Mouse (Mus musculus) neural tube, embryonic 10.5 days (tissue): ENCODE results near the gene Npw.
A peak's percentile ranks its signal among the peaks of the same experiment; 100 is the strongest.
"Not testable (repeated sequence)": the region's sequence is repeated elsewhere in the genome, so short reads cannot be mapped to it uniquely, and the experiment has no call there.

Experiments
- DNase-seq: peaks from one replicate; pipeline ENCODE4 v3.0.0-alpha.2; 2017; ENCODE audit warnings: low spot score; ENCODE audit errors: extremely low spot score

Gene Npw

DNA sequence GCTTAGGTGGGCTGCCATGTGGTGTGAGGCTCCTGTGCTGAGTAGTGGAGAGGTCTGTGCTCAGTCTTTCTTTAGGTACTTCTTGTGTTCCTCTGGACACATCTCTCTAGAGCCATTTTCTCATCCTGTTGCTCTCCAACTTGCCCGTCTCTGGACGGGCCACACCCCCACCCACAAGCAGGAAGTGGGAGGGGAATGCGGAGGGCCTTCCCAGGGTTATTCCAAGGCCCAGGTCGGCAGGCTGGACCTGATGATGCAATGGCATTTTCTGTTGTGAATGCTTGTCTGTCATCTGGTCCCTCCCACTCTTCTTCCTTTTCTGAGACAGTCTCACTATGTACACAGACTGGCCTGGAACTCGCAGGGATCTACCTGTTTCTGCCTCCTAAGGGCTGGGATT lies 13.9 kb upstream of the Npw start:
- DNase-seq: no peak

DNA sequence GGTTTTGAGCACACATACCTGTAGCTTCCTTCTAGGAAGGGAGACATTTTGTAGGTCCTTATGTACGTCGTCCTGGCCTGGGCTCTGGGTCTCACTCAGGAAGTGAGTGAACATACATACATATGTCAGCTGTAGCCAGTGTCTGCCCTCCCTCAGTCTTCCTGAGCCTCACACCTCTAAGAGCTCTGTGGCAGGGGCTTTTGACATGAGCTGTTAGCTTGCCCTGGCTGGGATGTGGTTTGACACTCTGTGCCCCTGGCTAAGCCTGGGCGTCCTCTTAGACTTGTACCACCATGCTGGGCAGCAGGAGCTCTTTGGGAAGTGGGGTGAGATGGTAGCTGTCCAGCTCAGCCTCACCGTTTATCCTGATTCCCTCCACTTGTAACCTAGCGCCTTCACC lies 13.1 kb upstream of the Npw start:
- no peak for DNase-seq

DNA sequence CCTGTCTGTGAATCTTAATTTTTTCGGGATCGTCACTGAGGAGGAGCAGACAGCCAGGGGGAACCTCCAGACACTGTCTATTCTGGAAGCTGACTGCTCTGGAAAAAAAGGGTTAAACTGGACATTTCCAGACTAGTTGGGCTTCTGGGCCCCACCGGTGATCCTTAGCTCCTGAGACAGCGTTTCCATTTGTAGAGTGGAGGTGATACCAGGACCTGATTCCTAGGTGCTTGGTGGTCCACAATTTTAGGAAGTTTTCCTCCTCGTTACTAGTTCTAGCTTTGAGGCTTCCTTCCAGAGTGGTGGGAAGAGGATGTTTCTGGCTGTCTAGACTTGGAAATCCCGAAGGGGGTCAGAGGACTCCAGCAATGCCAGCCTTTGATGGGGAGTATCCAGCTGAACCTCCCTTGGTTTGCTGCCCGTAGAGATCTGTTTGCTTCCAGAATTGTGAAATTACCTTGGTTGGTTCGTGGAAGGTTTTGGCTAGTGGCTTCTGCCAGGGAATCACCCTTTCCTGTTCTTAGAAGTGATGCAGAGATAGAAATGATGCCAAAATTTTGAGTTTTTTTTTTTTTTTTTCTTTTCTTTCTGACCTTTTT lies 12.1 kb upstream of the Npw start:
- DNase-seq: no peak

DNA sequence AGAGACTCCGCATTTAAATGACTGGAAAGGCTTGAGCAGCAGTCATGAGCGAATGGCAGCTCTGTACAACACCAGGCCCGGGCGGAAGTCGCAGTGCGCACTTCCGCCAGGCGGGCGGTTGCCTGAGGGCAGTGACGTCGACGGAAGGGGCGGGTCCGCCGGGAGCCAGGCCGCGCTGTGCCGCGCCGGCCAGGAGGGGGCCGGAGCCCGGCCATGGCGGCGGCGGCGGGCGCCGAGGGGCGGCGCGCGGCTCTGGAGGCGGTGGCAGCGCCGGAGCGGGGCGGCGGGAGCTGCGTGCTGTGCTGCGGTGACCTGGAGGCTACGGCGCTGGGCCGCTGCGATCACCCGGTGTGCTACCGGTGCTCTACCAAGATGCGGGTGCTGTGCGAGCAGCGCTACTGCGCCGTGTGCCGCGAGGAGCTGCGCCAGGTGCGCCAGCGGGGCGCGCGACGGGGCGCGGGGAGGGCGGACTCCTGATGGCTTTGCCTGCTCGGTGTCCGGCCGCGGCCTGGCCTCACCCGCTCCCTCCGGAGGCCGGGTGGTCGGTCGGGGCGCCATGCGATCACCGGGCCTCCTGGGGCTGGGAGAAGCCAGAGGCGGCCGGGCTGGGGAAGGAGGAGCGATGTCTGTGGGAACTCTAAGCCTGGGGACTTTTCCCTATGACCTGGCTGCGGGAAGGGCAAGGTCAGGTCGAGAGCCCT lies 11.4 kb upstream of the Npw start, which contains the start of gene Zfp598:
Gene Zfp598, plus strand, starts transcription at position 143 of the 701 bp plus-strand sequence.
- DNase-seq: peak; percentile 94

DNA sequence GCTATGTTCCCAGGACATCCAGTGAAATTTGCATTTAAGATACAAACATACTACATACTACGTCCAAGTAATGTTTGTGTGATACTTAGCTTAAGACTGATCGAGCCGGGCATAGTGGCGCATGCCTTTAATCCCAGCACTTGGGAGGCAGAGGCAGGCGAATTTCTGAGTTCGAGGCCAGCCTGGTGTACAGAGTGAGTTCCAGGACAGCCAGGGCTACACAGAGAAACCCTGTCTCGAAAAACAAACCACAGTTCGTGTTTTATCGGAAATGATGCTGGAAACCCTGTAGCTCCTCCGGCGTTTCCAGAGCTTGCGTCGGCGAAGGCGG lies 10.9 kb upstream of the Npw start:
- not testable (repeated sequence) for DNase-seq

DNA sequence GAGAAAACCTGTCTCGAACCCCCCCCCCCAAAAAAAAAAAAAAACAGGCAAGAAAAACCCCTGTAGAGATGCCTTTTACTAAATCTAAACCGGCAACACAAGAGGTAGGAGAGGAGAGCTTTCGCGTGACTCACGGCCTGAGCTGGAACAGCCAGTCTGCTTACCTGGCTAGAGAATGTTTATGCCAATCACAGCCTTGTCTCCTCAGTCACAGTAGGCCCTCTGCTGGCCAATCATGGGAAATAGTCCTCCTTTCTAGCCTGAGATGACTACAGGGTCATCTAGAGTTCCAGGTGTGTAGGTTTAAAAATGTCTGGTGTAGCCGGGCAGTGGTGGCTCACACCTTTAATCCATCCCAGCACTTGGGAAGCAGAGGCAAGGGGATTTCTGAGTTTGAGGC lies 9.2 kb upstream of the Npw start:
- DNase-seq: no peak

DNA sequence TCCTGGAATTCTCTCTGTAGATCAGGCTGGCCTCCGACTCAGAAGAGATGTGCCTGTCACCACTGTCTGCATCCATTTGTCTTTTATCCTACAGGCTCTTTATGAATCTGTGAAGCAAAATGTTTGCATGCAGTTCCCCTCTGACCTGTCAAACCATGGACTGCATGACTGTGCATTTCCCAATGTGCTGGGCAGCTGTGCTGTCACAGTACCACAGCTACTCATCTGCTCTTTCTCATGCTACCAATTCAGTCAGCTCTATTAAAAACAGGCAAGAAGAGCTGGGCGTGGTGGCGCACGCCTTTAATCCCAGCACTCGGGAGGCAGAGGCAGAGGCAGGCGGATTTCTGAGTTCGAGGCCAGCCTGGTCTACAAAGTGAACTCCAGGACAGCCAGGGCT lies 8.8 kb upstream of the Npw start:
- DNase-seq: not testable (repeated sequence)

DNA sequence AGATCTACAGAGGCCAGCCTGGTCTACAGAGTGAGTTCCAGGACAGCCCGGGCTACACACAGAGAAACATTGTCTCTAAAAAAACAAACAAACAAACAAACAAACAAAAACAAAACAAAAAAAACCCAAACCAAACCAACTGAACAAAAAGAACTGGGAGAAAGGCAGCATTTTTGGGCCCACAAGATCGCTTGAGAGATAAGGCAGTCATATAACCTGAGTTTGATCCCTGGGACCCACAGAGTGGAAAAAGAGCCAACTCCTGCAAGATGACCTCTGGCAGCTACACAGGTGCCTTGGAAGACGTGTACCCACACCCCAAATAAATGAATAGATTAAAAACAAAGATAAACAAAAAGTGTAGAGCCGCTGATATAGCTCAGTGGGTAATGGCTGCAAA lies 3.3 kb downstream of the Npw start:
- no peak for DNase-seq

DNA sequence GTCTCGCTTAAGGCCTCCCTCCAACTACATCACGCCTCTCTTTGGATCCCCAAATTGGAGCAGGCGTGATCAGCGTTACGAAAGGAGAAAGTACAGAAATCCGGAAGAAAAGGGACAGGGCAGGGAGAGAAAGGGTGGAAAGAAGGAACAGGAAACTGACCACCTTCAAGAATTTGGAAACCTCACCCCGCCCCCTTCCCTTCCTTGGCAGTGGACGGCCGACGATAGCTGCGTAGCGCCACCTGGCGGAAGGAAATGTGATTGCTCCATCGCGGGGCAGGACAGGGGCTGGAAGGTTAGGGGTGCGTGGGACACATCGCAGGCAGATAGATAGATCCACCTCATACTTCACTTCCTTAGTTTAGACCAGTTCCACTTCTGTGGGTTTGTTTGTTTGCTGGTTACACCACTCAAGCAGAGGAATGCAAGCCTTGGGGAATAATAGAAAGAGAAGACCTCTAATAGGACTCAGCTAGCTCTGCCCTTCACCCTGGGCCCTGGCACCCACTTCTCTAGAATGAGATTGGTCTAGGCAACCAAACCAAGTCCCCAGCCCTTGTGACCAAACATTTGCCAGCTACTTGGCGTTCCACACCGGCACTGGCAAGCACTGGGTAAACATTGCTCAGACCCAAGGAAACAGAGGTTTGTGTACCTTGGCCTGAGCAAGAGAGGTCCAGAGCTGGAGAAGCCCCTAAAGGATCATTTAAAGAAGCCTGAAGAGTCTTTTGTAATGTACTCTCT lies 4.1 kb downstream of the Npw start:
- DNase-seq: peak; percentile 89

DNA sequence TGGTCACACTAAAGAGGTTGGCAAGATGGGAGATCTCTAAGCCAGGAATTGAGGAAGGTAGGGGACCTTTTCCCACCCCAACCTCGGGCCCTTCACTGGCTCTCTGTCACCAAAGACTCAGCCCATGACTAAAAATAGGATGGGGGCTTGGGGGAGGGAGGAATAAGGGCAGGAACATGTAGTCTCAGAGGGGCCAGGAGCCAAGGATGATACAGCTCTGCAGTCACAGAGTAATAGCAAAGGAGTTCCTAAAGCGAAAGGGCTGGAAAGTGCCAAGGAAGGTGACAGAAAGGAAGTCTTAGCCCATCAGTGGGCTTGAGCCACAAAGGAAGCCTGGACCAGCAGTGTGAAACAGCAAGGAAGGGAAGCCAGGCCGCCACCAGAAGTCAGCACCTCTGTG lies 6.4 kb downstream of the Npw start:
- no peak for DNase-seq

DNA sequence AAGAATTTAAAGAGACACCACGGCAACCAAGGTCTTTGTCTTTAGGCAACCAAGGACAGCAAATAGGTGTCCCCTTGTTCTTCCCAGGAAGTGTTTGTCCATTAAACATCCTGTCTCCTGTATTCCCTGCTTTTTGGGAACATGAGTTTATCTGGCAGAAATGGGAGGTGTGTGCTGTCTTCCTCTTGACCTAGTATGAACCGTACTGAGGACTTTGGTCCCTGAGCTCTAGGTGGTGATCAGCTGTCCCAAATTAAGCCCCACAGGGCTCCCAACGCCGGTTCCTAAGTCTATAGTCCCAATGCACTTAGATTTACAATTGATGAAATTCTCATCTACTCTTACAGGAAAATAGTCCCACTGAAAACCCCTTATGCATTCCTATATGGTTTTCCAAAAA lies 7.5 kb downstream of the Npw start:
- DNase-seq: no peak

DNA sequence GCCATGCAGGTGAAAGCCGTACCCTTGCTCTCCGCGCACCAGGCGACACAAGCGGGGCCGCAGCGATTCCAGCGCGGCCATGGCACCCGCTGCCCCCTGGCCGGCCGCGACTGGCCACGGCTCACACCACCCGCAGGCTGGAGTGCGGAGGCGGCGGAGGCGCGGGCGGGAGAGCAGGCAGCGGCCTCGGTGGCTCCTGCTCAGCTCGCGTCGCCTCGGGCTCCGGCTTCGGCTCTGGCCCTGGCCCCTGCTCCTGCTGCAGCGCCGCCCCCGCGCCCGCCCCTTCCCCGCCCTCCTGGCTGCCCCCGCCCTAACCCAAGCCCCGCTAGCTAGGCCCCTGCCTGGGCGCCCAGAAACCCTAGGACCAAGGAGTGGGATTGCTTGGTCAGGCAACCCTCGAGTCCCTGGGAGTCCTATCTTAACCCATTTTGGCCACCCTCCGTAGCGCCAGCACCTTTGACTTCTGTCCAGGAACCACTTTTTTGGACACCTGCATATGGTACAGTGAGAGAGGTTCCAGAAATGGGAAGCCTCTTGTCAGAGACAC lies 8.1 kb downstream of the Npw start, which contains the start of gene Slc9a3r2:
Gene Slc9a3r2, minus strand, starts transcription at position 258 of the 547 bp plus-strand sequence.
- DNase-seq: peak; percentile 72

DNA sequence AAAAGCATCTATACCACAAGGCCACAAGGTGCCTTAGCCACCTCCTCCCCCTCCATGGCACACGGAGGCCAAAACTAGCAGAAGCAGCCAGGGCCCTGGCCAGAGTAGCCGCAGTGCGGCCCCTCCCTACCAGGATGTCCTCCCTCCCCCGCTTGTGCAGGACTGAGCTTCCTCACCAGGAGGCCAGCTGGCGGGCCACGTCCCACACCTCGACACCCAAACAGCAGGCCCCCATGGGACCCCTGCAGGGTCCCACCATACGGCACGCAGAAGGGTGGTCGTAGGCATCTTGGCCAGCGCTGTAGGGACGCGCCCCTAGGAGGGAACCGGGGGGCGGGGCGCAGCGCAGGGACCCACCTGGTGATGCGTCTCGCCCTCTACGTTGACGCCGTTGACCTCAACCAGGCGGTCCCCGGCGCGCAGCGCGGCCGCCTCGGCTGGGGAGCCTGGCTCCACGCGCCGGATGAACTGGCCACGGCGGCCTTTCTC lies 8.6 kb downstream of the Npw start:
- DNase-seq: no peak

DNA sequence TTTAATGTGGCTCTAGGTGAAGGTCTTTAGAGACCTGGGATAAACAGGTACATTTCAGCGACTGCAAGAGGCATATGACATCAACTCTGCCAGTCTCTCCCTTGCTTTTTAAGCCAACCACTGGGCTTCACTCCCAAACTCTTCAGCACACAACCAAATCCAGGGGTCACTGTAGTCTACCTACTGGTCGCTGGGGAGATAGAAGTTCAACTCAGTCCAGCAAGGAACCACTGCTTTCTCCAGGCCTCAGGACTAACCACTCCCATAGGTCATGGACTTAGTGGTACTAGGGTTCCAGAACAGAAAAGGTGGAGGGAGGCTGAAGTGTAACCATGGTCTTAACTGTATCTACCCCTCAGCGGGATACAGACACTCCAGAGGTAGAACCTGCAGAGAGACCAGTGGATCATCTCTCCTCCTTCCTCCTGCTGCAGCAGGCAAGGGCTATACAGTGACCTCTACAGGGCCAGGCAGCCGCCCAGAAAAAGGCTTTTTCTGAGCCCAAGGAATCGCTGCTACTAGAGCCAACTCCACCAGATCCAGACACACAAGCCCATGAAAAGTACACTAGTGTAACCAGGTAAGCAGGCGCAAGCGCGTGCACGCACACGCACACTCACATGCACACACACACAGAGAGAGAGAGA lies 9.4 kb downstream of the Npw start:
- DNase-seq: no peak

DNA sequence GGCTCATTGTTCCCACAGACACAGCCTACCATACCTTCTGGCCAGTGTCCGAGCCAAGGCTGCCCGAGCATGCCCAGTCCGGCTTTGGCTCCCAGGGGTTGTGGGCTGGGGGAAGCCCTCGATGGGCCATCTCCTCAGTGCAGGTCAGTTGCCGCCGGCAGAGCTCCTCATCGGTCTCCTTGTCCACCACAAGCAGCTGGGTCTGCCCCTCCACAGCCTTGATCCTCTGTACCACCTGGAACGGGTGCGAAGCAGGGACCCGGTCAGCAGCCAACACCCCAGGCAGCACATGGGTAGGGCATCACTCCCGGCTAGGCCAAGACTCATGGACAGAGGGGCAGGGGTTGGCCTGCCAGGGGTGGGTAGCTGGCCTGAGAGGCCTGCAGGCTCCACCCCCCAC lies 10.8 kb downstream of the Npw start:
- no peak for DNase-seq

DNA sequence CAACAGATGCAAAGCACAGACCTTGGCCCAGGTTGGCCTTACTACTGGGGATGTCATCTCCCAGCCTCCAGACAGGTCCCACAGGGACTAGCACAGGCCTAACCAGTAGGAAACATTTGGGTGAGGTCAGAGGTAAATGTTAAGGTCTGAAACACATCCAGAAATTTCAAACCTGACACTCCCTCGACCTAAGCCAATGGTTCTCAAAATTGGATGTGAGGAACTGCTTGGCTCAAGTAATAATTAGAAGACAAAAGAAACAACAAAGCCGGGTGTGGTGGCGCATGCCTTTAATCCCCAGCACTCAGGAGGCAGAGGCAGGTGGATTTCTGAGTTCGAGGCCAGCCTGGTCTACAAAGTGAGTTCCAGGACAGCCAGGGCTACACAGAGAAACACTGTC lies 11.9 kb downstream of the Npw start:
- DNase-seq: no peak

DNA sequence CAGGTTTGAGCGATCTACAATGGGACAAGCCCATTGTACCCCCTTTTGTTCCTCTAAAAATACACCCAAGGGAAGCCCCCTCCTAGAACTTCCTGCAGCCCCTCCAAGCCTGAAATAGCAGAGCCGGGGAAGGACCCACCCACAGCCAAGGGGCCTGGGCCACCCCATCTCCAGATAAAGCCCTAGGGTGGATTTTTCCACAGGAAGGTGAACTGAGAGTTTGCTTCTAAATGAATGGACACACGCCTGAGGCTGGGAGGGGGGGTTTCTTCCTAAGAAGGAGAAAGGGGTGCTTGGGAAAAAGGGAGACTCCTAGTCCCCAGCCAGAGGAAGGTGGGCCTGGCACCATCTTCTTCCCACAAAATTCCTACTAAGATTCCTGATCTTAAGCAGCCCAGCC lies 12.3 kb downstream of the Npw start:
- no peak for DNase-seq

DNA sequence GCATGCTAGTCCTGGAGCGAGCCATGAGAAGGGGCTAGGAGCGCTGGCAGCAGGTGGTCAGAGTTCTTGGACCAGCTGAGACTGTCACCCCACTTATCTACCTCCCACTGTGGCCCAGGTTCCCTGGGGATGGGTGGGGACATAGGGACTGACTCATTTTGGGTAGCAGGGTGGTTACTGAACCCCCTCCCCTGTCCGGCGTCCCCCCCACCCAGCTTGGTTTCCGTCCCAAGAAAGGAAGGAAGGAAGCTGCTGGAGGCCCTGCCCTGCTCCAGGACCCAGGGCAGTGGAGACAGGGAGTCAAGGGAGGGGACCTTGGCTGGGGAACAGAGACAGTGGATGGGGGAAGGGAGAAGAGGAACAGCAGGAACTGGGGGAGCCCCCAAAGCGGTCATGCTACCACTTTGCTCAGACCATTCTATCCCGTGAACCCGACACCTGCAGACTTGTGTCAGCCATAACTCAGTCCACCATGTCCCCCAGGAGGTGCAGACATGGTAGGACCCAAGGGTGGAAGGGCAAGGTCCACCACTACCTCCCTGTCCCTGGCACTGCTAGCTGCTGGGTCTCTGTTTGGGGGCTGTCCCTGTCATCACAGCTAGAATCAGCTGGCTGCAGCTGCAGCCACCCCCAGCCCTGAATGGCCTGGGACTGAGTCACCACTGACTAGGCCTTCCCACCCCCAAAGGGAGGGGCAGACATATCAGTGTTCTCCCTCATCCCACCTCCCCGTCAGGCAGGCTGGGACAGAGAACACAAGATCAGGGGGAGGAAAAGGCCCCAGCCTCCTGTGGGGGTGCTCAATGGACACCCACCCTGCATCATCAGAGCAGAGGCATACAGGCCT lies 13.2 kb downstream of the Npw start:
- DNase-seq: no peak

DNA sequence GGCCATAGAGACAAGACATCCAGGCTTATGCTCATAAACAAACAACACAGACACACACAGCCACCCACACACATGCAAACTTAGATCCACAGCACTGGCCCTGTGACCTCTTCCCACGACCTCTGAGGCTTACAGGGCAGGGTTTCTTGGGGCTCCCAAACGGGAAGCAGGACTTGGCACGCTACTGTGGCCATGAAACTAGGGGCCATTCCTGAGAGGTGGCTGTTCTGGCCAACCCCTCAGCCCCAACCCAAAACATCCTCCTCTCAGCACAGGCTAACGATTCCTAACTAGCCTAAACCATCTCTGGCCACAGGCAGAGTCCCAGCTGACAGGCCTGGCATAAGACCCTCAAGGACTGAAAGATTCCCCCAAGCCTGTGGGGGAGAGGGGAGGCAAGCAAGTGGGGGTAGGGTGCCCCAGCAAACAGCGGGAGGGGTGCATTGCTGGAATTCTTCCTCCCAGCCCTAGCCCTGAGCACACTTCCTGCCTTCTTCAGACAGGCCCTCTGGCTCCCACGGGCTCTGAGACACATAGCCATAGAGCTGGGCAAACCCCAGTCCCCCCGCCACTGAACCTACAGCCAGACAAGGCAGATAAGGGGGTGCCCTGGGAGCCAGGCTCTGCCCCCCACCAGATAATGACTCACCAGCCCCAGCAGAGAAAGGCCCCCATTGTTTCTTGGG lies 14.1 kb downstream of the Npw start:
- no peak for DNase-seq

DNA sequence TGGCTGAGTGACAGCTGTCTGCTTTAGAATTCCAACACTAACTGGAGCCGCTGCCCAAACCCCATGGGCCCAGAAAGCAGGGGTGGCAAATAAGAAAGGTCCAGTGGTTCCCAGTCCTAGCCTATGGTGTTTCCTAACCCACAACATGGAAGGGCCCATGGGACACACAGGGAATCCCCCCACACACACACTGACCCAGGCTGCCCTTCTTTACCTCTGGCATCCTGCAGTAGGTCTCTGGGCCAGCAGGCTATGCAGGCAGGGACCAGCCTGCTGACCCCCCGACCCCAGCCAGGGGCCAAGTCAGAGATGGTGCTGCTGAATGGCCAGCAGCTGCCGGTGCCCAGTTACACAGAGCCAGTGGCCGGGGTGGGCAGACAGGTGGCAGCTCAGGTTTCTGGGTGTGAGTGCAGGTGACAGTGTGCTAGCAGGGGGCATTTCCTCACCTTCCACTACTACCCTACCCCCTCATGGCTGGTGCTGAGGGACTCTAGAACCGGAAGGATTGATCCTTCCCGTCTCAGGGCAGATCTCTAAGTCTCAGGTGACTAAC lies 15.4 kb downstream of the Npw start:
- no peak for DNase-seq
